Mouse (Mus musculus) regulatory T cell (primary cell): ENCODE data around the gene Sptbn2.

Experiments used
- in situ Hi-C: fragments of 300-600 bp; cut with MboI, MseI; formaldehyde crosslinking; loops from one replicate; pipeline ENCODE4 v1.15.1; 2025; ENCODE audit warnings: high pct_unique_total_duplicates

The Sptbn2 gene

GRCm38 (mm10) chr19:4711098-4711600 lies at the start of gene Sptbn2:
Gene Sptbn2 (plus strand): TSS chr19:4711167.
- in situ Hi-C loops: no loop called here

- in situ Hi-C loops: no loop called here
These were observed 44.2 kb upstream of the Sptbn2 start for GRCm38 (mm10) chr19:4666815-4667214.

DNA sequence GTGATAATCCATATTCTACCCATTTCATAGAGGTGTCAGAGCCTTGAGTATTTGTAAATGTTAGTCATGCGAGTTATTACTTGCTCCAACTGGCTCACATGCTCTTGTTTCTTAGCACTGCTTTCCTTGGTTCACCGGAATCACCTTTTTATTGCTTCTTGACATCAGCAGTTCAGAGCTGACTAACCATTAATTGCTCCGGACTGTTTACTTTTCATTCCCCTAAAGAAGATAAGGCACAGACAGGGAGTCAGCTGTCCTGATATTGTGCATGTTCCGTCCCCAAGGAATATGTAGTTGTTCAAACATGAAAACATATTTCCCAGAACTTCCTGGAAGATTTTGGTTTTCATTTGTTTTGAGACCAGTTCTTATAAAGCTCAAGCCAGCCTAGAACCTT lies 40.2 kb upstream of the Sptbn2 start:
- in situ Hi-C loops: no loop called here

- in situ Hi-C loops: no loop called here
These were observed 38.6 kb upstream of the Sptbn2 start for GRCm38 (mm10) chr19:4672401-4672800.

- in situ Hi-C loops: loop anchor here (25.0 kb wide), 1 partner anchor 1793 kb away; no protein-coding TSS in a partner anchor
These were observed 16.6 kb upstream of the Sptbn2 start for GRCm38 (mm10) chr19:4694346-4694745.

- in situ Hi-C loops: loop anchor here (25.0 kb wide), 1 partner anchor 1790 kb away; no protein-coding TSS in a partner anchor
These were observed 13.8 kb upstream of the Sptbn2 start for GRCm38 (mm10) chr19:4697121-4697520.

- in situ Hi-C loops: loop anchor here (25.0 kb wide), 1 partner anchor 1790 kb away; no protein-coding TSS in a partner anchor
These were observed 13.2 kb upstream of the Sptbn2 start for GRCm38 (mm10) chr19:4697721-4698120.

GRCm38 (mm10) chr19:4698205-4698677 lies 12.7 kb upstream of the Sptbn2 start, which contains the start of gene Gm960:
Gene Gm960 (minus strand): TSS chr19:4698668.
- in situ Hi-C loops: loop anchor here (25.0 kb wide), 1 partner anchor 1789 kb away; no protein-coding TSS in a partner anchor

DNA sequence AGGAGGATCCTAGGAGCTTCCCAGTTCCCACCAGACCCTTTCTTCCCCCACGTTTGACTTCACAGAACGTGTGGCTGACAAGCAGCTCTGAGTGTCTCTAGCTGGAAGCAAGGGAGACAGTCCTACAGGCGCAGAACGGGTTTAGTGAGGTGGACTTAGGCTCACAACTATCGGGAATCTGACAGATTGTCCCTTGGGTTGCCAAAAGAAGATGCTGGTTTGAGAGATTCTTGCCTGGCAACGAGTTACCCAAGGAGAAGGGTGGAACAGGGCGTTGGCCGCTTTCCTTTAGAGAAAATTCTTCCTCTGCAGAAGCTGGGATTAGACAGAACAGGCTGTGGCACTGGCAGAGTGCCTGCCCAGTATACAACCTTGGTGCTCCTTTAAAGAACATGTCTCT lies 12.1 kb upstream of the Sptbn2 start:
- in situ Hi-C loops: loop anchor here (25.0 kb wide), 1 partner anchor 1788 kb away; no protein-coding TSS in a partner anchor

GRCm38 (mm10) chr19:4699821-4700220 lies 11.1 kb upstream of the Sptbn2 start:
- in situ Hi-C loops: loop anchor here (25.0 kb wide), 1 partner anchor 1787 kb away; no protein-coding TSS in a partner anchor

- in situ Hi-C loops: no loop called here
These were observed 10.3 kb upstream of the Sptbn2 start for GRCm38 (mm10) chr19:4700656-4701055.

DNA sequence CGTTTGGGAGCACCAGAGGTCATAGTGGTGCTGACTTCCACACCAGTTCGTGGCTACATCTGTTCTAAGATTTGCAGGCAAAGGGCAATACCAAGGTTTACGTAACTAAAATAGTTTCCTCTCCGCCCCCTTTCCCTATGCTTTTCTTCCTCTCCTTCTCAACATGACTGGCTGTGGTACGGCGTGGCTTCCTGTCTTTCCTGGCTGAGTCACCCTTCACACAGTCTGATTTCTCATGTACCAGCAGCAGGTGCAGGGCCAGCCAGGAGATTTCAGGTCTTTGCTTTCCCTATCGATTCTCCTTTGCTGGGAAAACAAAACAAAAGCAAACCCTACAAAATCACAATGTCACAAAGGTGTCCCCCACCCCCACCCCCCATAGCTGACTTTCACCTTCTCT lies 9.7 kb upstream of the Sptbn2 start:
- in situ Hi-C loops: no loop called here

DNA sequence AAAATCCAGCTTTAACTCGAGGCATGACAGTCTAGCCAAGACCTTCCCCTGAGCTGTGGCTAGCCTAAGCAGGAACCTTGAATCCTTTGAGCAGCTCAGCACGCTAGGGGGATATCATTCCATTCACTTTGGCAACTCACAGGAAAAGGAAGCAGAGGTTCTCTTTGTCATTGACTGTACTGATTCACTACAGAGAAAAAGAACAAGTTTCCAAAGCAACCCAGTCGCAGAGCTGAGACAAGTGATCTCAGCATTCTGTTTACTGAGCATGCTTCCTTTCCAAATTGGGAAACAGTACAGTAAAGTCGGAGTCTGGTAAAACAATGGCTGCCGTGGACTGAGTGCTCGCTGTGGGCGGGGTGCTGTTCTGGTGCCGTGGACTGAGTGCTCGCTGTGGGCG lies 2.2 kb upstream of the Sptbn2 start:
- in situ Hi-C loops: no loop called here

GRCm38 (mm10) chr19:4711601-4712155 lies 711 bp downstream of the Sptbn2 start:
- in situ Hi-C loops: no loop called here

GRCm38 (mm10) chr19:4712156-4712780 lies 1.3 kb downstream of the Sptbn2 start:
- in situ Hi-C loops: no loop called here

DNA sequence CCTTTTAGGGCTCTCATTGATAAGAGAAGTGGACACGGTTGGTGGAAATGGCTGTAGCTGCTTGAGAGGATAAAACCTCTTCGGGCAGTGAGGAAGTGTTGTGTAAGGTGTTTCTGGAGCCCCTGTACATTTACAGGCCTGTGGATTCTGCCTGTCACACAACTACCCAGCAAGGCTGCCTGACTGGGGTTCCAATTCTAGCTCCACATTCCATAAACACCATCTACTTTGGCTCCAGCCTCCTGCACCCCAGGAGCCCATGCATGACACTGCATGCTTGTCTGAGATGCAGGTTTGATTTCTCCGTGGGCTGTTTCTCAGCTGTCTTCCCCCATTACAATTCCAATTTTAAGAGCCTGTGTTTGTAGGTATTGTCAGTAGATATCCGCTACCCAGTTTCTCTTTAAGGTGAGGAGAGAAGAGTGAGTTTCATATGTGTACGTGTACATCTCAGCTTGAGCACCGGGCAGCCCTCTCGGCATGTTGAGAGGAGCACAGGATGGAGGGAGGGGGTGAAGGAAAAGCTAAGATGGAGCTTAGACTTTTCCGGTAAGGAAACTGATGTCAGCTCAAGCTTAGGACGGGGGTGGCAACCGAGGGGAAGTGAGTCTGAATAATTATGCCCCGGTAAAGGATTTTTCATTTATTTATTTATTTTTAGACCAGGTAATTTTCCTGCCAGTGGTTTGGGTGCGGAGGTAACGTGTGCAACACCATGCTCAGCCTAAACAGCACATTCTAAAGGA lies 2.0 kb downstream of the Sptbn2 start:
- in situ Hi-C loops: no loop called here

GRCm38 (mm10) chr19:4713886-4714285 lies 2.9 kb downstream of the Sptbn2 start:
- in situ Hi-C loops: no loop called here

DNA sequence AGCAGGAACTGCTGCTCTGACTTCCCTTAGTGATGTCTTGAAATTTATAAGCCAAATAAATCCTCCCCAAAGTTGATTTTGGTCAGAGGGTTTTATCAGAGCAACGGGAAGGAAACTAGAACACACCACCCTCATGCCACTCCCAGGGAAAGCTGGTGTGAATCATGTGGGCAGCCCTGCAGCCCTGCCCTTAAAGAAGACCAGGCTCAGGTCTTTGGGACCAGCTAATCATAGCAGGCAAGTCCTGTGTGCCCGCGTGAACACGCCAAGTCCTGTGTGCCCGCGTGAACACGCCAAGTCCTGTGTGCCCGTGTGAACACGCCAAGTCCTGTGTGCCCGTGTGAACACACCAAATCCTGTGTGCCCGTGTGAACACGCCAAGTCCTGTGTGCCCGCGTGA lies 5.8 kb downstream of the Sptbn2 start:
- in situ Hi-C loops: no loop called here

DNA sequence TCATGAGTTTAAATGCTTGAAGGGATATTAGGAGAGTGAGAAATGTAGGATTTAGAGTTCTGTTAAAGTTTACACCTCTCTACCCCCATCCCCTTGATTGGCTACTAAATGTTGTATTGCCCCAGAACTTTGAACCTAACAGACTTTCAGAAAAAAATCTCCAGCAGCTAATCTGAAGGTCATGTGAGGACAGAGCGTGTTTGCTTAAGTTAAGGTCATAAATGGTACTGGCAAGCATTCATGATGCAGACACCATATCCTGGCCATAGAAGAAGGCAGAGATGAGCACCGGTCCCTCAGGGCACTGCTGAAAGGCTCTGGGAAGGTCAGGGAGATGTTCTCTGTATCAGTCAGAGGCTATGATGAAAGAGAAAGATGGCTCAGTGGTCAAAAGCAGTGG lies 6.3 kb downstream of the Sptbn2 start:
- in situ Hi-C loops: no loop called here

DNA sequence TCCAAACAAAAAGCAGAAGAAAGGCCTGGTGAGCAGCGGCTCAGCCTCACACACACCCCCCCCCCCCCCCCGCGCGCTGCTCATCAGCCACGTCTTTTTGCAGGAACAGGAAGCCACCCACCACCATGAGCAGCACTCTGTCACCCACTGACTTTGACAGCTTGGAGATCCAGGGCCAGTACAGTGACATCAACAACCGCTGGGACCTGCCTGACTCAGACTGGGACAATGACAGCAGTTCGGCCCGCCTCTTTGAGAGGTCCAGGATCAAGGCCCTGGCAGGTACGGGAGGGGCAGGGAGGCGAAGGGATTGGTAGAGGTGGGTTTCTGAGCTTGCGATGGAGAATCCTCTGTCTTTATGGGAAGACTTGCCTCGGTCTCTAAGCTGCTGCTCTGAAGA lies 7.7 kb downstream of the Sptbn2 start:
- in situ Hi-C loops: no loop called here

DNA sequence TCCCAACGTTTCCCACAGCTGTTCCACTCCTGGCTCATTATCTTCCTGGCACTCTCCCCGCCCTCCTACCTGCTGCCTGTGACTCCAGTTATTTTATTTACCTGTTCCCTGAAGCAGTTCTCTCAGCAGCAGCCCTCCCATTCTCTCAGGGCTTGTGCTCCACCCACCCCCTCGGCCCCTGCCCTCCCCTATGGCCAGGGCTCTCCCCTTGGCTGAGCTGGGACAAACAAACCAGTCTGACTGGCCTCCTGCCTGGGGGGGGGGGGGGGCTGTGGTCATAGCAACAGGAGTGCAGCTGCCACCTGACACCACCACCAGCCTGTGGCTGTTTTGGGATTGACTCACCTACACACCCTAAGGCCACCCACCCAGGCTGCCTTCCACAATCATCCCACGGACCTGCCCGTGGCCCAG lies 8.4 kb downstream of the Sptbn2 start:
- in situ Hi-C loops: no loop called here

DNA sequence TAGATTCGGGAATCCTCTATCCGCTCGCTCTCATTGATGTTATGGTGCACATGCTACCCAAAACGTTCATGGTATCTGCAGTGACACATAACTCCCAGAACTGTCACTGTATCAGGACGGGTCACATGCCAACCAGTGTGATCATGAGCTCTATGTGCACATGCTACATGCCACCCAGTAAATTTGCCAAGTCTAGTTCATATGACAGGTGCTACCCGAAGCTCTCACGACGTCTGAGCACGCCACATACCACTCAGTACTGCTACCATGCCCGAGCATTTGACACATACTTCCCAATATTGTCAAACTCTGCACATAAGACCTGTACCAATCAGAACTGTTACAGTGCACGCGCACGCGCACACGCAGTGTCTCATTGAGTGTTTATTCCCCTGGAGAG lies 9.1 kb downstream of the Sptbn2 start:
- in situ Hi-C loops: no loop called here
